Comparison of ENCODE assay signal across 10 mouse cellular contexts in genomic region chr5:97300861-97301260, GRCm38 (mm10).
DNase-seq lines count a peak whose midpoint lies in the region; ATAC-seq and TF ChIP-seq lines count a peak whose summit lies in the region.
"Had no signal": no experiment of that assay in that cellular context is flagged by ENCODE, and none has a peak within 500 bp of the region (broad histone marks: within the 10 kb centered on the region; RNA-seq: fewer than 3 reads in every experiment).

No protein-coding gene starts in this region.

- H3K36me3 ChIP-seq in liver, embryonic 16.5 days (ENCODE audit: control insufficient read depth, insufficient read depth) = no peaks in the 10 kb centered on the region
- no peaks in the 10 kb centered on the region for H3K36me3 ChIP-seq in intestine, postnatal 0 days (ENCODE audit: control insufficient read depth, insufficient read depth)
- H3K36me3 ChIP-seq in hindbrain, embryonic 12.5 days = no peaks in the 10 kb centered on the region
- H3K36me3 ChIP-seq: heart, embryonic 10.5 days had no signal

- H3K27ac ChIP-seq in cerebellum, adult 2 months (ENCODE audit: insufficient read depth, low read length) = no peak overlapping the region; the same call in 1 of the 2 replicates
- no peak overlapping the region for H3K27ac ChIP-seq in liver, embryonic 16.5 days (ENCODE audit: low read length)
- no peak overlapping the region for H3K27ac ChIP-seq in intestine, postnatal 0 days (ENCODE audit: low read depth, low read length)
- H3K27ac ChIP-seq in hindbrain, embryonic 12.5 days = no peak overlapping the region
- H3K27ac ChIP-seq: heart, embryonic 10.5 days had no signal

- no peak overlapping the region for H3K4me3 ChIP-seq in cerebellum, adult 2 months (replicated peaks; ENCODE audit: insufficient read depth, low read depth, low read length)
- H3K4me3 ChIP-seq in liver, embryonic 16.5 days (ENCODE audit: low read depth, low read length) = no peak overlapping the region
- no peak overlapping the region for H3K4me3 ChIP-seq in intestine, postnatal 0 days (ENCODE audit: low read depth, low read length)
- no peak overlapping the region for H3K4me3 ChIP-seq in hindbrain, embryonic 12.5 days
- H3K4me3 ChIP-seq: heart, embryonic 10.5 days had no signal

- ATAC-seq in cerebellum, adult (ENCODE audit: insufficient number of reproducible peaks, low FRiP score, low TSS enrichment) = peak; percentile 96
- ATAC-seq in liver, embryonic 16.5 days (ENCODE audit: low read depth) = peak; percentile 39; the same call in 1 of the 2 replicates
- ATAC-seq in granulocyte monocyte progenitor cell, adult 5-6 weeks (replicated peaks; ENCODE audit: poor library complexity, severe bottlenecking) = no peak
- no peak for ATAC-seq in intestine, postnatal 0 days
- no peak for ATAC-seq in hindbrain, embryonic 12.5 days (ENCODE audit: low FRiP score)

- peaks cover 16% of the 10 kb centered on the region; the same call in 1 of the 2 replicates for H3K4me1 ChIP-seq in cerebellum, adult 2 months (ENCODE audit: control insufficient read depth, insufficient read depth, low read length)
- no peaks in the 10 kb centered on the region for H3K4me1 ChIP-seq in liver, embryonic 16.5 days (ENCODE audit: control insufficient read depth, low read depth, low read length)
- H3K4me1 ChIP-seq in intestine, postnatal 0 days (replicated peaks; ENCODE audit: control insufficient read depth, insufficient read depth, low read length) = no peaks in the 10 kb centered on the region
- H3K4me1 ChIP-seq in hindbrain, embryonic 12.5 days = 0 out of 2 replicates have a peak, but pooled peaks cover 4% of the 10 kb centered on the region
- H3K4me1 ChIP-seq: heart, embryonic 10.5 days had no signal

- 13% methylated on average over 5 of the region's 5 CpGs for WGBS in cerebellum, adult 2 months
- WGBS in liver, embryonic 16.5 days (ENCODE audit: insufficient replicate concordance) = 66% methylated on average over 5 of the region's 5 CpGs
- 59% methylated on average over 5 of the region's 5 CpGs for WGBS in intestine, postnatal 0 days
- WGBS in hindbrain, embryonic 12.5 days = 45% methylated on average over 5 of the region's 5 CpGs

- H3K27me3 ChIP-seq in cerebellum, adult 2 months (ENCODE audit: control insufficient read depth, insufficient read depth, low read length) = no peaks in the 10 kb centered on the region
- no peaks in the 10 kb centered on the region for H3K27me3 ChIP-seq in liver, embryonic 16.5 days (ENCODE audit: control insufficient read depth, insufficient read depth, low read depth, low read length)
- no peaks in the 10 kb centered on the region for H3K27me3 ChIP-seq in intestine, postnatal 0 days (replicated peaks; ENCODE audit: control insufficient read depth, insufficient read depth, low read length)
- no peaks in the 10 kb centered on the region for H3K27me3 ChIP-seq in hindbrain, embryonic 12.5 days

- no peak overlapping the region for H3K4me2 ChIP-seq in liver, embryonic 16.5 days (ENCODE audit: low read depth, low read length)
- no peak overlapping the region for H3K4me2 ChIP-seq in intestine, postnatal 0 days (replicated peaks; ENCODE audit: low read depth)
- no peak overlapping the region for H3K4me2 ChIP-seq in hindbrain, embryonic 12.5 days (replicated peaks)

- TF ChIP-seq CTCF in cerebellum, adult 2 months (IDR thresholded peaks at IDR 0.05; ENCODE audit: borderline replicate concordance, insufficient read depth, low read depth, low read length) = no peak; the same call in 1 of the 2 replicates
- TF ChIP-seq CTCF in intestine, postnatal 0 days (IDR thresholded peaks at IDR 0.05; ENCODE audit: low read depth) = no peak

- DNase-seq in cerebellum, adult 2 months = peak; percentile 91 to 95
- DNase-seq in frontal cortex, postnatal 36 days (ENCODE audit: low spot score in 2 of 2) = peak; percentile 43 to 70
- no peak for DNase-seq in thymus, postnatal 4 days
- DNase-seq: kidney, postnatal 25 days had no signal

- no peak for TF ChIP-seq POLR2A in cerebellum, adult 2 months (IDR thresholded peaks at IDR 0.05; ENCODE audit: borderline replicate concordance, insufficient read depth, low read length)

- H3K9me3 ChIP-seq in liver, embryonic 16.5 days (replicated peaks; ENCODE audit: control insufficient read depth, low read length) = no peaks in the 10 kb centered on the region
- H3K9me3 ChIP-seq in intestine, postnatal 0 days (ENCODE audit: control insufficient read depth) = no peaks in the 10 kb centered on the region
- no peaks in the 10 kb centered on the region for H3K9me3 ChIP-seq in hindbrain, embryonic 12.5 days (replicated peaks)
- H3K9me3 ChIP-seq: heart, embryonic 10.5 days had no signal

- no peak overlapping the region for H3K9ac ChIP-seq in liver, embryonic 16.5 days (ENCODE audit: low read depth, low read length)
- no peak overlapping the region for H3K9ac ChIP-seq in intestine, postnatal 0 days (ENCODE audit: low read depth, low read length)
- H3K9ac ChIP-seq in hindbrain, embryonic 12.5 days = no peak overlapping the region

Comparison
In these comparisons a context has a peak if more than half of its experiments do, and no peak if none do; other contexts are left out.
1. ATAC-seq: peak in cerebellum, adult (single experiment) and liver, embryonic 16.5 days (single experiment); none in granulocyte monocyte progenitor cell, adult 5-6 weeks (single experiment), intestine, postnatal 0 days (single experiment) and hindbrain, embryonic 12.5 days (single experiment).